Mouse (Mus musculus) cortical plate, adult 2 months (tissue): ENCODE results near the gene Myo1g.

Source experiments
- CTCF ChIP-seq: fragments of 200-500 bp; IDR thresholded peaks from 2 replicates; pipeline ENCODE4 v1.5.1; 2011; ENCODE audit warnings: mild to moderate bottlenecking, control low read depth, low read length; ENCODE audit not compliant: insufficient read depth; ENCODE audit errors: extremely low read depth
- POLR2A ChIP-seq: fragments of 200-500 bp; IDR thresholded peaks from 2 replicates; pipeline ENCODE4 v1.6.1; 2011; ENCODE audit warnings: mild to moderate bottlenecking, low read length, control low read depth; ENCODE audit not compliant: insufficient read depth; ENCODE audit errors: extremely low read depth

DNA sequence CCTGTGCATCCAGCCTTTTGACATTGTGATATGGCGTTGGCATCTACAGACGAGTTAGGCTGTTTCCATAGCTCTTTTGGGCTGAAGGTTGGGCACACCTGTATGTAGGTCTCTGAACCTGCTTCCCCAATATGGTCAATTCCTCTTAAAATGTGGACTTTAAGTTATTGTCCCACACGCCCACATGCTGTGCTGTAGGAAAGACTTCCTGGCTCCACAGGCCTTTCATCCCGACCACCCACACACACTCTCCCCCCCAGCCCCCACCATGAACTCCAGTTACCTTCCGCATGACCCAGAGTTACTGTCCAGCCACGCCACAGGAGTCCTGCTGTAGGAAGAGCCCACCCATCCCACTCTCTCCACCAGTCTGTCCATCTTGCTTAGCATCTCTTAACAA, 33.8 kb downstream of the Myo1g start:
- no peak for TF ChIP-seq CTCF
- no peak for TF ChIP-seq POLR2A
